Mouse (Mus musculus): ENCODE measurements around the gene Gabra1. TPM values are rescaled to one million over a fixed set of nuclear protein-coding genes. Genes with fewer than 3 reads are reported as not detected.

Gabra1 gene
- total RNA-seq (2023): not detected

GRCm38 (mm10) chr11:42182825-42183152 is at the start of gene Gabra1:
TSS of gene Gabra1 (minus strand) at chr11:42182930.

Other genes with a start within 250 kb of the Gabra1 start
- not detected for gene Gabrg2, start 182.1 kb downstream of the Gabra1 start, total RNA-seq (2023)
- not detected for gene Gabra6, start 138.1 kb upstream of the Gabra1 start, total RNA-seq (2023)
- gene Gabrb2, start 236.8 kb upstream of the Gabra1 start, total RNA-seq (2023): not detected